13 mouse cellular contexts compared by ENCODE assay signal in the genomic region with DNA sequence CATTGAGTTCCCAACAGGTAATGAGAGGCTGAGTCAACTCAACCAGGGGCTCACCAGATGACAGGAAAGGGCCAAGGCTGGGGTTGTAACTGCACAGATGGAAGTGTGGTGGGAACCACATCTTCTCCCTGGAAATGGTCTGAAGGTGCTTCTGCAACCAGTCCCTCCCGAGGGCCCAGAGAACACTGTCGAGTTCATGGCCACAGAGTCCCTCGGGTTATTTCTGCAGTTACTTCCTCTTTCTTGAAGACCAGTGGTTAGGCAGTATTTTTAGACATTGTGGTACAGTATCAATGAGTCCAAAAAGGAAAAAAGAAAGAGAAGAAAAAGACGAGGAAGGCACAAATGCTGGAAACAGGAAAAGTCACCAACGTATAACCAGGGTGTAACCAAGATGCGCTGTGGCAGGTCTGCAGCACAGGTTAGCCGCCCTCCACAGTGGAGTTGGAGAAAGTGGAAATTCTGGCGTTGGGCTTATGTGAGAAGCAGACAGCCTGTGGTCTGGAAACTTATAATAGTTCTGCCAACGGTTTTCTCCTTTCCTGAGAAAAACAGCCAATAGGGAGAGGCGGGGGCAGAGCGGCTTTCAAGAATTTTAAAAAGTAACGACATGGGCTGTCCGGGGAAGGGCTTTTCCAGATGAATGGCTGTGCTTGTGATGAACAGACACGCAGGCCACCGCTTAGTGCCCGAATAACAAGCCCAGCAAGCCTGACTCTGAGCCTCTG.
A peak's percentile ranks its signal among the peaks of the same experiment; 100 is the strongest.
DNase-seq lines count a peak whose midpoint lies in the region; ATAC-seq lines count a peak whose summit lies in the region.
"Had no signal": no experiment of that assay in that cellular context is flagged by ENCODE, and none has a peak within 500 bp of the region (broad histone marks: within the 10 kb centered on the region; RNA-seq: fewer than 3 reads in every experiment).

No protein-coding gene starts in this region.

- no peak overlapping the region for H3K4me3 ChIP-seq in limb, embryonic 12.5 days (replicated peaks)
- no peak overlapping the region for H3K4me3 ChIP-seq in limb, embryonic 10.5 days
- no peak overlapping the region for H3K4me3 ChIP-seq in embryonic facial prominence, embryonic 15.5 days (replicated peaks)
- no peak overlapping the region for H3K4me3 ChIP-seq in hindbrain, embryonic 14.5 days (replicated peaks; ENCODE audit: low read length)
- H3K4me3 ChIP-seq: midbrain, embryonic 12.5 days had no signal

- WGBS in limb, embryonic 12.5 days, result 66% methylated on average over 16 of the region's 16 CpGs
- WGBS in limb, embryonic 10.5 days, result 84% methylated on average over 16 of the region's 16 CpGs
- WGBS in embryonic facial prominence, embryonic 15.5 days, result 58% methylated on average over 16 of the region's 16 CpGs
- WGBS in hindbrain, embryonic 14.5 days, result 67% methylated on average over 16 of the region's 16 CpGs

- H3K36me3 ChIP-seq in limb, embryonic 12.5 days, result no peaks in the 10 kb centered on the region
- H3K36me3 ChIP-seq in limb, embryonic 10.5 days, result no peaks in the 10 kb centered on the region
- H3K36me3 ChIP-seq in embryonic facial prominence, embryonic 15.5 days, result no peaks in the 10 kb centered on the region
- no peaks in the 10 kb centered on the region for H3K36me3 ChIP-seq in hindbrain, embryonic 14.5 days (replicated peaks; ENCODE audit: control insufficient read depth, insufficient read depth)
- H3K36me3 ChIP-seq: midbrain, embryonic 12.5 days had no signal

- 0 out of 2 replicates have a peak overlapping the region, but pooled peaks have one; percentile 12 for H3K27ac ChIP-seq in limb, embryonic 12.5 days
- no peak overlapping the region for H3K27ac ChIP-seq in limb, embryonic 10.5 days
- 0 out of 2 replicates have a peak overlapping the region, but pooled peaks have one; percentile 24 for H3K27ac ChIP-seq in embryonic facial prominence, embryonic 15.5 days (replicated peaks)
- no peak overlapping the region for H3K27ac ChIP-seq in hindbrain, embryonic 14.5 days
- H3K27ac ChIP-seq: midbrain, embryonic 12.5 days had no signal

- no peak overlapping the region for H3K9ac ChIP-seq in limb, embryonic 12.5 days (replicated peaks)
- H3K9ac ChIP-seq in embryonic facial prominence, embryonic 15.5 days, result no peak overlapping the region
- H3K9ac ChIP-seq in hindbrain, embryonic 14.5 days, result no peak overlapping the region
- H3K9ac ChIP-seq: midbrain, embryonic 12.5 days had no signal

- H3K4me2 ChIP-seq in limb, embryonic 12.5 days, result no peak overlapping the region
- no peak overlapping the region for H3K4me2 ChIP-seq in embryonic facial prominence, embryonic 15.5 days (replicated peaks)
- H3K4me2 ChIP-seq in hindbrain, embryonic 14.5 days (replicated peaks), result no peak overlapping the region
- H3K4me2 ChIP-seq: midbrain, embryonic 12.5 days had no signal

- peaks cover 21% of the 10 kb centered on the region for H3K4me1 ChIP-seq in limb, embryonic 12.5 days (replicated peaks)
- H3K4me1 ChIP-seq in limb, embryonic 10.5 days, result peaks cover 23% of the 10 kb centered on the region
- H3K4me1 ChIP-seq in embryonic facial prominence, embryonic 15.5 days, result peaks cover 23% of the 10 kb centered on the region
- peaks cover 7% of the 10 kb centered on the region for H3K4me1 ChIP-seq in hindbrain, embryonic 14.5 days (replicated peaks; ENCODE audit: control insufficient read depth, insufficient read depth, low read length)

- H3K27me3 ChIP-seq in limb, embryonic 12.5 days, result no peaks in the 10 kb centered on the region
- no peaks in the 10 kb centered on the region for H3K27me3 ChIP-seq in limb, embryonic 10.5 days (ENCODE audit: low read depth, poor library complexity, severe bottlenecking)
- no peaks in the 10 kb centered on the region for H3K27me3 ChIP-seq in embryonic facial prominence, embryonic 15.5 days
- no peaks in the 10 kb centered on the region for H3K27me3 ChIP-seq in hindbrain, embryonic 14.5 days (ENCODE audit: control insufficient read depth, insufficient read depth, low read length)
- H3K27me3 ChIP-seq: midbrain, embryonic 12.5 days had no signal

- no peak for ATAC-seq in limb, embryonic 12.5 days (ENCODE audit: insufficient number of reproducible peaks, insufficient read depth, low FRiP score, low TSS enrichment, low read depth)
- ATAC-seq in embryonic facial prominence, embryonic 15.5 days (ENCODE audit: insufficient number of reproducible peaks, low FRiP score, low TSS enrichment, low read depth), result no peak
- peak; percentile 83 for ATAC-seq in megakaryocyte progenitor cell, adult 5-6 weeks (replicated peaks; ENCODE audit: poor library complexity)
- no peak for ATAC-seq in hindbrain, embryonic 14.5 days (ENCODE audit: low FRiP score)
- ATAC-seq: hindbrain, embryonic 16.5 days had no signal

- no peaks in the 10 kb centered on the region for H3K9me3 ChIP-seq in limb, embryonic 12.5 days
- no peaks in the 10 kb centered on the region for H3K9me3 ChIP-seq in limb, embryonic 10.5 days (replicated peaks)
- H3K9me3 ChIP-seq in embryonic facial prominence, embryonic 15.5 days (replicated peaks), result no peaks in the 10 kb centered on the region
- H3K9me3 ChIP-seq in hindbrain, embryonic 14.5 days (ENCODE audit: control insufficient read depth, low read length), result no peaks in the 10 kb centered on the region
- H3K9me3 ChIP-seq: midbrain, embryonic 12.5 days had no signal

- DNase-seq in limb, embryonic 10.5 days (ENCODE audit: low spot score), result no peak
- DNase-seq in Muller cell, postnatal 12 days (ENCODE audit: inconsistent ontology term), result peak; percentile 67
- DNase-seq in hindbrain, embryonic 14.5 days (ENCODE audit: low spot score), result no peak
- DNase-seq in cerebellum, adult 11-12 months, result no peak
- DNase-seq: adrenal gland, adult 8-10 months; cerebellum, postnatal 14 days; kidney, postnatal 4 days; right cerebral cortex, postnatal 4 days had no signal

Comparison
In these comparisons a context has a peak if more than half of its experiments do, and no peak if none do; other contexts are left out.
1. H3K27ac ChIP-seq: peak in limb, embryonic 12.5 days (single experiment) and embryonic facial prominence, embryonic 15.5 days (single experiment); none in limb, embryonic 10.5 days (single experiment) and hindbrain, embryonic 14.5 days (single experiment).